Mouse (Mus musculus) CD4-positive, CD25-positive, alpha-beta regulatory T cell, adult 2 months (primary cell): Measurements from ENCODE around the gene Por.

ENCODE experiments used
- DNase-seq: peaks from one replicate; pipeline ENCODE4 v3.0.0-alpha.2; 2012; ENCODE audit warnings: low read depth, low spot score

Gene Por

GRCm38 (mm10) chr5:135726641-135727346 is 57.0 kb downstream of the Por start:
- no peak for DNase-seq

DNA sequence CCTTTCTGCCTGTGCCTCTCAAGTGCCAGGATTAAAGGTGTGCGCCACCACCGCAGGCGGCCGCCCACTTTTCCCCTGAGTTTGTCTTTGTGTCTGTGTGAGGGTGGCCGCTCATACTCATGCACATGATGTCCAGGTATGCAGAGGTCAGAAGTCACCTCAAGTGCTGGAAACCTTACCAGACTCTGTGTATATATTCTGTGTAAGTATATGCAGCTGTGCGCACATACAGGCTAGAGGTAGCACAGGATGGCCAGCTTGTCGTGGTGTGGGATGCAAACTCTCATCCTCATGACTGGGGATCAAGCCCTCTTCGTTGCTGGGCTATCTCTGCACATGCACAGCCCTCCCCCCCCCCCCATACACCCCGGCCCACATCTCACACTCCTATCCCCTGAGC is 58.0 kb downstream of the Por start:
- DNase-seq: no peak

DNA sequence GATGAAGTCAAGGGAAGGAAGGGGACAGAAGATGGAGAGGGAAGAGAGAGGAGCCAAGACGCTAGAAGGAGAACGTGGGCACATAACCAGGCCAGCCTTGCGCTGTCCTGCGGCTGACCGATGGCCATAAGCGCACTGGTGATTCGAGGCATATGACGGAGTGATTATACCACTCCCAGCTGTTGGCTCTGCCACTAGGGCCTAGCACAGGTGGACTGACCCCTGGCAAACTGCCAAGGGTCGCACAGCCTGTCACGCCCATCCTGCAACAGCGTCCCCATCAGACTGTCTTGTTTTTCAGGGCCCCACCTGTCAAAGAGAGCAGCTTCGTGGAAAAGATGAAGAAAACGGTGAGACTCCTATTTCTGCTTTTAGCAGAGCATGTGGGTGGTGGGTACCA is 58.5 kb downstream of the Por start:
- DNase-seq: no peak

GRCm38 (mm10) chr5:135729351-135729750 is 59.5 kb downstream of the Por start:
- DNase-seq: no peak

GRCm38 (mm10) chr5:135730278-135730677 is 60.4 kb downstream of the Por start:
- DNase-seq: no peak

DNA sequence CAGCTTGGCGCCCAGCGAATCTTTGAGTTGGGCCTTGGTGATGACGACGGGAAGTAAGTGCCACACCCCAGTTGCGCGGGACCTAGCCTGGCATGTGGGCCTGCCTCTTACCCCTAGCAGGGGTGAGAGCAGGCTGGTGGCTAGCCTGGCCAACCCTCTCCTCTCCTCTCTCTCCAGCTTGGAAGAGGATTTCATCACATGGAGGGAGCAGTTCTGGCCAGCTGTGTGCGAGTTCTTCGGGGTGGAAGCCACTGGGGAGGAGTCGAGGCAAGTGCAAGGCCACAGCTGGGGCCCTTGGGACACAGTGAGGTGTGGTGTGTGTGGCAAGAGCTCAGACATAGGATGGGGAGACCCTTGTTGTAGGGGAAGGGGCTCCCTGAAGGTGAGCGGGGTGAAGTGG is 61.1 kb downstream of the Por start:
- no peak for DNase-seq

DNA sequence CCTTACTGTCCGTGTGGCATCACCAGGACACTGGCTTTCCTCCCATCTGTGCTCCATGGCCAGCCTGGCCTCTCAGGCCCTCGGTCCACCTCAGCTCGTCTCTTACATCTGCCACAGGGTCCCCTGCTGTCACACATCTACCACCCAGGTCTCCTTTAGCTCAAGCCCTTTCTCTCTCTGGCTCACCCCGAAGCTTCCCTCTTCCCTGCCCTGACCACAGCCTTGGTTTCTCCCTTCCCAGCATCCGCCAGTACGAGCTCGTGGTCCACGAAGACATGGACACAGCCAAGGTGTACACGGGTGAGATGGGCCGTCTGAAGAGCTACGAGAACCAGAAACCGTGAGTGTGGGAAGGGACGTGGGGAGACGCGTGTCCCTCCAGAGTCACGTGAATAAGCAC is 61.5 kb downstream of the Por start:
- DNase-seq: no peak

GRCm38 (mm10) chr5:135733071-135733470 is 63.2 kb downstream of the Por start:
- DNase-seq: no peak

DNA sequence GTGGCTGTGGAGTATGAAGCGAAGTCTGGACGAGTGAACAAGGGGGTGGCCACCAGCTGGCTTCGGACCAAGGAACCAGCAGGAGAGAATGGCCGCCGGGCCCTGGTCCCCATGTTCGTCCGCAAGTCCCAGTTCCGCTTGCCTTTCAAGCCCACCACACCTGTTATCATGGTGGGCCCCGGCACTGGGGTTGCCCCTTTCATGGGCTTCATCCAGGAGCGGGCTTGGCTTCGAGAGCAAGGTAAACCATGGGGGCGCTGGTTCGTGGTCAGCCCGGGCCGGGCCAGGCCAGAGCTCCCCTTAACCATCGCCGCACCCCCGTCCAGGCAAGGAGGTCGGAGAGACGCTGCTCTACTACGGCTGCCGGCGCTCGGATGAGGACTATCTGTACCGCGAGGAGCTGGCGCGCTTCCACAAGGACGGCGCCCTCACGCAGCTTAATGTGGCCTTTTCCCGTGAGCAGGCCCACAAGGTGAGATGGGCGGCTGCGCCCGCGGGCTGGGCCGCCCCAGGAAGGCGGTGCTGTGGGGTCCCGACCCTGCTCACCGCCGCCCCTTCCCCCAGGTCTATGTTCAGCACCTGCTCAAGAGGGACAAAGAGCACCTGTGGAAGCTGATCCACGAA is 64.3 kb downstream of the Por start:
- no peak for DNase-seq

GRCm38 (mm10) chr5:135735741-135736140 is 65.9 kb downstream of the Por start:
- no peak for DNase-seq

- no peak for DNase-seq
Observed at GRCm38 (mm10) chr5:135736544-135736943, 66.7 kb downstream of the Por start.

- peak; percentile 64 for DNase-seq
Observed at GRCm38 (mm10) chr5:135737154-135737553, 67.3 kb downstream of the Por start.

- no peak for DNase-seq
Observed at GRCm38 (mm10) chr5:135738266-135738665, 68.4 kb downstream of the Por start.

GRCm38 (mm10) chr5:135742156-135742555 is 72.3 kb downstream of the Por start:
- DNase-seq: peak; percentile 21

GRCm38 (mm10) chr5:135742941-135743740 is 73.3 kb downstream of the Por start:
- peak; percentile 16 for DNase-seq

- peak; percentile 93 for DNase-seq
Observed at GRCm38 (mm10) chr5:135743741-135744609, 74.1 kb downstream of the Por start, which contains the start of gene Tmem120a. Tmem120a (minus strand) TSS chr5:135744448.

- no peak for DNase-seq
Observed at GRCm38 (mm10) chr5:135744742-135745141, 74.9 kb downstream of the Por start.

GRCm38 (mm10) chr5:135751041-135751440 is 81.2 kb downstream of the Por start:
- DNase-seq: no peak

GRCm38 (mm10) chr5:135751595-135751994 is 81.8 kb downstream of the Por start:
- DNase-seq: no peak

- DNase-seq: no peak
Observed at GRCm38 (mm10) chr5:135761881-135762280, 92.0 kb downstream of the Por start.

DNA sequence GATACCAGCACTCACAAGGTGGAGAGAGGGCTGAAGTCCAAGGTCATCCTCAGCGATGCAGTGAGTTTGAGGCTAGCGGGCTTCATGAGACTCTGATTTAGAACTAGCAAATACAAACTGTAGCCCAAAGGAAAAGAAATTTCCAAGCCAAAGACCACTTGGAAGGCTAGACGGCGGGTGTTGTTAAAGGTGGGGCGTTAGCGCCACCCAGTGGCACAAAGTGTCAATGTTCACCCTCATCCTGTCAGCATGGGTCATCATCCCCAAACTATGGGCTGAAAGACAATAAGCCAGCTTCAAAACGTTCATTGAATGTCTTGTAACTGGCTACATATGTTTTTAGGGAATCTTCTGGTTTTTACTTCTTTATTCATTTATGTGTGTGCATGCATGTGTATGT is 93.7 kb downstream of the Por start:
- peak; percentile 85 for DNase-seq

DNA sequence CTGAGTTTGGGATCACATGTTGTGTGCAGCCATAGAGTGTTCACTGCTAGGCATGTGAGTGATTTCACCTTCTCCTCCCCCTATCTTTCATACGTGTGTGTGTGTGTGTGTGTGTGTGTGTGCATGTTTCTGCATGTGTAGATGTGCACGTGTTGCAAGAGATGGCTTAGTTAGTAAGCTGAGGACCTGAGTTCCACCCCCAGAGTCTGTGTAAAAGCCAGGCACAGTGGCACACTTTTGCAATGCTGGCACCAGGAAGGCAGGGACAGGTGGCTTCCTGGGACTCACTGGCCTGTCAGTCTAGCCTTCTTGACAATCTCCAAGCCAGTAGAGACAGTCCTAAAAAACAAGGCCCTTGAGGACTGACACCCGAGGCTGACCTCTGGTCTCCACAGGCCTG is 95.1 kb downstream of the Por start:
- no peak for DNase-seq
